Comparison of ENCODE assay signal across 13 mouse cellular contexts in genomic region chr2:163911826-163912444, GRCm38 (mm10). TPM values are rescaled to one million over a fixed set of nuclear protein-coding genes. Genes with fewer than 3 reads are reported as not detected.
A peak's percentile ranks its signal among the peaks of the same experiment; 100 is the strongest.
DNase-seq lines count a peak whose midpoint lies in the region; ATAC-seq and TF ChIP-seq lines count a peak whose summit lies in the region.
"Had no signal": no experiment of that assay in that cellular context is flagged by ENCODE, and none has a peak within 500 bp of the region (broad histone marks: within the 10 kb centered on the region; RNA-seq: fewer than 3 reads in every experiment).

No protein-coding gene starts in this region.

- TF ChIP-seq CTCF in stomach, postnatal 0 days (IDR thresholded peaks at IDR 0.05; ENCODE audit: low read depth), result no peak

- no peak overlapping the region for H3K4me2 ChIP-seq in forebrain, embryonic 13.5 days
- no peak overlapping the region for H3K4me2 ChIP-seq in forebrain, embryonic 12.5 days
- H3K4me2 ChIP-seq in midbrain, embryonic 11.5 days, result no peak overlapping the region
- peak overlapping the region; percentile 25 for H3K4me2 ChIP-seq in heart, embryonic 16.5 days (ENCODE audit: low read depth, low read length)
- H3K4me2 ChIP-seq in stomach, postnatal 0 days (replicated peaks; ENCODE audit: low read depth), result no peak overlapping the region
- no peak overlapping the region for H3K4me2 ChIP-seq in hindbrain, embryonic 14.5 days (replicated peaks)
- H3K4me2 ChIP-seq: limb, embryonic 15.5 days; neural tube, embryonic 12.5 days had no signal

- TF ChIP-seq EP300 in stomach, postnatal 0 days (optimal IDR thresholded peaks at IDR 0.05), result no peak

- peaks cover 18% of the 10 kb centered on the region for H3K27me3 ChIP-seq in forebrain, embryonic 13.5 days
- H3K27me3 ChIP-seq in forebrain, embryonic 12.5 days, result peaks cover 42% of the 10 kb centered on the region
- H3K27me3 ChIP-seq in midbrain, embryonic 11.5 days (ENCODE audit: control insufficient read depth, insufficient read depth, low read length), result peaks cover 10% of the 10 kb centered on the region; the same call in 1 of the 2 replicates
- H3K27me3 ChIP-seq in midbrain, embryonic 10.5 days (ENCODE audit: low read depth, poor library complexity, severe bottlenecking), result peaks cover 28% of the 10 kb centered on the region
- peaks cover 54% of the 10 kb centered on the region for H3K27me3 ChIP-seq in heart, embryonic 16.5 days (ENCODE audit: control insufficient read depth, insufficient read depth, low read length)
- no peaks in the 10 kb centered on the region; the same call in 1 of the 2 replicates for H3K27me3 ChIP-seq in stomach, postnatal 0 days (ENCODE audit: control insufficient read depth, insufficient read depth, low read length)
- H3K27me3 ChIP-seq in hindbrain, embryonic 14.5 days (ENCODE audit: control insufficient read depth, insufficient read depth, low read length), result 0 out of 2 replicates have a peak, but pooled peaks cover 4% of the 10 kb centered on the region

- ATAC-seq in forebrain, embryonic 13.5 days, result 0 out of 2 replicates have a peak, but pooled peaks have one; percentile 6
- ATAC-seq in forebrain, embryonic 12.5 days (ENCODE audit: low FRiP score), result no peak
- no peak for ATAC-seq in midbrain, embryonic 11.5 days (ENCODE audit: low FRiP score)
- peak; percentile 75 for ATAC-seq in heart, embryonic 16.5 days (replicated peaks; ENCODE audit: extremely low read depth, insufficient read depth, low FRiP score)
- ATAC-seq in stomach, postnatal 0 days (ENCODE audit: low FRiP score, low TSS enrichment), result peak; percentile 56
- no peak for ATAC-seq in hindbrain, embryonic 14.5 days (ENCODE audit: low FRiP score)
- ATAC-seq: Patski had no signal

- peaks cover 24% of the 10 kb centered on the region for H3K4me1 ChIP-seq in forebrain, embryonic 13.5 days
- peaks cover 14% of the 10 kb centered on the region for H3K4me1 ChIP-seq in forebrain, embryonic 12.5 days
- peaks cover 6% of the 10 kb centered on the region for H3K4me1 ChIP-seq in midbrain, embryonic 11.5 days (ENCODE audit: control insufficient read depth, insufficient read depth, low read length)
- peaks cover 21% of the 10 kb centered on the region for H3K4me1 ChIP-seq in midbrain, embryonic 10.5 days
- H3K4me1 ChIP-seq in heart, embryonic 16.5 days (ENCODE audit: control insufficient read depth, insufficient read depth, low read length), result peaks cover 8% of the 10 kb centered on the region
- H3K4me1 ChIP-seq in stomach, postnatal 0 days (replicated peaks; ENCODE audit: control insufficient read depth, insufficient read depth), result no peaks in the 10 kb centered on the region
- peaks cover 30% of the 10 kb centered on the region for H3K4me1 ChIP-seq in hindbrain, embryonic 14.5 days (replicated peaks; ENCODE audit: control insufficient read depth, insufficient read depth, low read length)

- no peak overlapping the region for H3K9ac ChIP-seq in forebrain, embryonic 13.5 days
- H3K9ac ChIP-seq in forebrain, embryonic 12.5 days, result no peak overlapping the region
- H3K9ac ChIP-seq in midbrain, embryonic 11.5 days (ENCODE audit: low read length), result no peak overlapping the region
- no peak overlapping the region for H3K9ac ChIP-seq in heart, embryonic 16.5 days (ENCODE audit: low read length)
- no peak overlapping the region for H3K9ac ChIP-seq in stomach, postnatal 0 days (ENCODE audit: low read length)
- no peak overlapping the region for H3K9ac ChIP-seq in hindbrain, embryonic 14.5 days
- H3K9ac ChIP-seq: limb, embryonic 15.5 days; neural tube, embryonic 12.5 days had no signal

- 65% methylated on average over 14 of the region's 14 CpGs for WGBS in forebrain, embryonic 13.5 days
- 76% methylated on average over 14 of the region's 14 CpGs for WGBS in forebrain, embryonic 12.5 days
- WGBS in midbrain, embryonic 11.5 days, result 88% methylated on average over 14 of the region's 14 CpGs
- 91% methylated on average over 14 of the region's 14 CpGs for WGBS in midbrain, embryonic 10.5 days
- WGBS in heart, embryonic 16.5 days, result 39% methylated on average over 14 of the region's 14 CpGs
- WGBS in stomach, postnatal 0 days, result 62% methylated on average over 14 of the region's 14 CpGs
- 70% methylated on average over 14 of the region's 14 CpGs for WGBS in hindbrain, embryonic 14.5 days

- no peaks in the 10 kb centered on the region for H3K36me3 ChIP-seq in forebrain, embryonic 13.5 days (ENCODE audit: poor library complexity, severe bottlenecking)
- H3K36me3 ChIP-seq in forebrain, embryonic 12.5 days (replicated peaks), result no peaks in the 10 kb centered on the region
- no peaks in the 10 kb centered on the region for H3K36me3 ChIP-seq in midbrain, embryonic 11.5 days (ENCODE audit: control insufficient read depth, insufficient read depth, low read length)
- H3K36me3 ChIP-seq in midbrain, embryonic 10.5 days, result no peaks in the 10 kb centered on the region
- no peaks in the 10 kb centered on the region for H3K36me3 ChIP-seq in heart, embryonic 16.5 days (ENCODE audit: control insufficient read depth, insufficient read depth)
- H3K36me3 ChIP-seq in stomach, postnatal 0 days (ENCODE audit: control insufficient read depth, insufficient read depth, low read length), result no peaks in the 10 kb centered on the region
- H3K36me3 ChIP-seq in hindbrain, embryonic 14.5 days (replicated peaks; ENCODE audit: control insufficient read depth, insufficient read depth), result no peaks in the 10 kb centered on the region
- H3K36me3 ChIP-seq: limb, embryonic 15.5 days; neural tube, embryonic 12.5 days had no signal

- no peak overlapping the region for H3K27ac ChIP-seq in forebrain, embryonic 13.5 days
- no peak overlapping the region; the same call in 1 of the 2 replicates for H3K27ac ChIP-seq in forebrain, embryonic 12.5 days
- no peak overlapping the region for H3K27ac ChIP-seq in midbrain, embryonic 11.5 days (ENCODE audit: low read depth, low read length)
- H3K27ac ChIP-seq in midbrain, embryonic 10.5 days (replicated peaks), result no peak overlapping the region; the same call in 1 of the 2 replicates
- no peak overlapping the region for H3K27ac ChIP-seq in heart, embryonic 16.5 days (ENCODE audit: low read length)
- H3K27ac ChIP-seq in stomach, postnatal 0 days (replicated peaks), result no peak overlapping the region
- no peak overlapping the region for H3K27ac ChIP-seq in hindbrain, embryonic 14.5 days
- H3K27ac ChIP-seq: limb, embryonic 15.5 days; neural tube, embryonic 12.5 days had no signal

- no peaks in the 10 kb centered on the region for H3K9me3 ChIP-seq in forebrain, embryonic 13.5 days (replicated peaks)
- no peaks in the 10 kb centered on the region for H3K9me3 ChIP-seq in forebrain, embryonic 12.5 days
- no peaks in the 10 kb centered on the region for H3K9me3 ChIP-seq in midbrain, embryonic 11.5 days (ENCODE audit: control insufficient read depth, low read length)
- H3K9me3 ChIP-seq in midbrain, embryonic 10.5 days (replicated peaks), result no peaks in the 10 kb centered on the region
- no peaks in the 10 kb centered on the region for H3K9me3 ChIP-seq in heart, embryonic 16.5 days (replicated peaks; ENCODE audit: control insufficient read depth, low read length)
- no peaks in the 10 kb centered on the region for H3K9me3 ChIP-seq in stomach, postnatal 0 days (ENCODE audit: control insufficient read depth, low read length)
- H3K9me3 ChIP-seq in hindbrain, embryonic 14.5 days (ENCODE audit: control insufficient read depth, low read length), result no peaks in the 10 kb centered on the region
- H3K9me3 ChIP-seq: limb, embryonic 15.5 days; neural tube, embryonic 12.5 days had no signal

- H3K4me3 ChIP-seq in forebrain, embryonic 13.5 days, result no peak overlapping the region
- H3K4me3 ChIP-seq in forebrain, embryonic 12.5 days (replicated peaks), result no peak overlapping the region
- H3K4me3 ChIP-seq in midbrain, embryonic 11.5 days (ENCODE audit: low read depth, low read length), result no peak overlapping the region
- H3K4me3 ChIP-seq in midbrain, embryonic 10.5 days, result no peak overlapping the region
- H3K4me3 ChIP-seq in heart, embryonic 16.5 days (ENCODE audit: low read length), result no peak overlapping the region
- H3K4me3 ChIP-seq in stomach, postnatal 0 days (ENCODE audit: low read depth, low read length), result no peak overlapping the region
- H3K4me3 ChIP-seq in hindbrain, embryonic 14.5 days (replicated peaks; ENCODE audit: low read length), result no peak overlapping the region
- H3K4me3 ChIP-seq: limb, embryonic 15.5 days; neural tube, embryonic 12.5 days had no signal

- peak; percentile 35 for DNase-seq in midbrain, embryonic 11.5 days (ENCODE audit: low spot score, missing footprints)
- no peak for DNase-seq in midbrain, embryonic 10.5 days (ENCODE audit: low spot score)
- no peak for DNase-seq in stomach, postnatal 0 days (ENCODE audit: low spot score)
- DNase-seq in embryo, embryonic 10.5 days (ENCODE audit: low spot score), result no peak
- no peak for DNase-seq in hindbrain, embryonic 14.5 days (ENCODE audit: low spot score)
- DNase-seq: kidney, postnatal 10 days had no signal

RNA-seq across cellular contexts. Expression of gene Rims4, which starts 6.5 kb away (rescaled TPM):
- 2.5 and 3.0 TPM in 2 replicates for polyA plus RNA-seq in forebrain, embryonic 13.5 days (2015; fragmentation: Nextera tagmentation; extraction: Ambion mirVana)
- polyA plus RNA-seq in forebrain, embryonic 12.5 days (2016; fragmentation: Nextera tagmentation; extraction: Ambion mirVana), result 3.5 and 4.2 TPM in 2 replicates
- polyA plus RNA-seq in midbrain, embryonic 11.5 days (2014; fragmentation: Nextera tagmentation; extraction: Ambion mirVana), result 0.62 and 1.1 TPM in 2 replicates
- 0.98 and 2.1 TPM in 2 replicates for polyA plus RNA-seq in midbrain, embryonic 10.5 days (2016; fragmentation: Nextera tagmentation; extraction: Ambion mirVana)
- polyA plus RNA-seq in heart, embryonic 16.5 days (2015; fragmentation: Nextera tagmentation; extraction: Ambion mirVana), result 0.12 and 0.31 TPM in 2 replicates
- 0.22 and 0.41 TPM in 2 replicates for polyA plus RNA-seq in stomach, postnatal 0 days (2015; fragmentation: Nextera tagmentation; extraction: Ambion mirVana)
- 7.1 and 8.9 TPM in 2 replicates for polyA plus RNA-seq in hindbrain, embryonic 14.5 days (2014; fragmentation: Nextera tagmentation; extraction: Ambion mirVana)
- polyA plus RNA-seq: C2C12, Patski had no signal

RNA-seq across cellular contexts. Expression of gene Kcnk15, which starts 58.5 kb away (rescaled TPM):
- polyA plus RNA-seq in forebrain, embryonic 13.5 days (2015; fragmentation: Nextera tagmentation; extraction: Ambion mirVana), result not detected in 2 replicates
- not detected in 2 replicates for polyA plus RNA-seq in forebrain, embryonic 12.5 days (2016; fragmentation: Nextera tagmentation; extraction: Ambion mirVana)
- polyA plus RNA-seq in midbrain, embryonic 11.5 days (2014; fragmentation: Nextera tagmentation; extraction: Ambion mirVana), result not detected in 2 replicates
- polyA plus RNA-seq in midbrain, embryonic 10.5 days (2016; fragmentation: Nextera tagmentation; extraction: Ambion mirVana), result not detected in 2 replicates
- polyA plus RNA-seq in heart, embryonic 16.5 days (2015; fragmentation: Nextera tagmentation; extraction: Ambion mirVana), result not detected in 2 replicates
- not detected in 2 replicates for polyA plus RNA-seq in stomach, postnatal 0 days (2015; fragmentation: Nextera tagmentation; extraction: Ambion mirVana)
- 0.29 TPM in 1 of 2 replicates, not detected in the other for polyA plus RNA-seq in hindbrain, embryonic 14.5 days (2014; fragmentation: Nextera tagmentation; extraction: Ambion mirVana)
- polyA plus RNA-seq: C2C12; limb, embryonic 15.5 days; Patski had no signal

Comparison
In these comparisons a context has a peak if more than half of its experiments do, and no peak if none do; other contexts are left out.
1. ATAC-seq: peak in forebrain, embryonic 13.5 days (single experiment), heart, embryonic 16.5 days (single experiment) and stomach, postnatal 0 days (single experiment); none in forebrain, embryonic 12.5 days (single experiment), midbrain, embryonic 11.5 days (single experiment) and hindbrain, embryonic 14.5 days (single experiment).